Mouse (Mus musculus): ENCODE data around the gene Adk.

GRCm38 (mm10) chr14:21481231-21481630 lies 428.9 kb downstream of the Adk start, which contains the start of gene Kat6b:
- TF ChIP-seq CTCF (IDR thresholded peaks at IDR 0.05; ENCODE audit: control insufficient read depth, insufficient read depth, insufficient read length) (no peak), MYOG (IDR thresholded peaks at IDR 0.05; ENCODE audit: control insufficient read depth, extremely low read depth, insufficient read length) (no peak), MAX (IDR thresholded peaks at IDR 0.05) (no peak), MYOD1 (IDR thresholded peaks at IDR 0.05; ENCODE audit: control insufficient read depth, insufficient read length, low read depth) (no peak), FOSL1 (IDR thresholded peaks at IDR 0.05; ENCODE audit: insufficient read depth, low read length, poor library complexity, severe bottlenecking) (no peak)
